Mouse (Mus musculus): ENCODE results near the gene Rfc2.

DNA sequence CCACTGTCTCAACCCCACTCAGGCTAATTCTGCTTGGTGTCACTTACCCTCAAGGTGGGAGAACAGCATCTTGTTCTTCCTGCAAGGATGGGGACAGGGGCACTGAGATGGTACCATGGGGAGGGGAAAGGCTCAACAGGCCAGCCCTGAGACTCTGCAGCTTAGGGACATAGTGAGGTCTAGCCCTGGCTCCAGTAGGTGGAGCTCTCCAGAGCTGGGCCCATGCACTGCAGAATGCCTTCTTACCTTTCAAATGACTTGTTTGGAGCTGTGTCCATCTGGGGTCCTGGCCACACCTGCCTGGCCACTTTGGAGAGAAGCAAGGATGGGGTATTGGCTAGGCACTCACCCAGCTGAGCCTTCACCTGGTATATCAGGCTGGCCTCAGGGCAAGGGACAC is 25.1 kb downstream of the Rfc2 start:
- peak in 1 of 2 experiments; percentile 52; a peak in 2 of 4 replicates for TF ChIP-seq CTCF (conservative IDR thresholded peaks at IDR 0.05 in 1 of 2, IDR thresholded peaks at IDR 0.05 in 1 of 2; ENCODE audit: low read depth in 2 of 2, low read length in 2 of 2)
- no peak for TF ChIP-seq CHD2 (IDR thresholded peaks at IDR 0.05; ENCODE audit: low read length)
- TF ChIP-seq MAZ (IDR thresholded peaks at IDR 0.05; ENCODE audit: low read depth, low read length) = no peak
- TF ChIP-seq SMC3 (IDR thresholded peaks at IDR 0.05; ENCODE audit: low read depth, low read length) = peak; percentile 46
